In the genomic region with DNA sequence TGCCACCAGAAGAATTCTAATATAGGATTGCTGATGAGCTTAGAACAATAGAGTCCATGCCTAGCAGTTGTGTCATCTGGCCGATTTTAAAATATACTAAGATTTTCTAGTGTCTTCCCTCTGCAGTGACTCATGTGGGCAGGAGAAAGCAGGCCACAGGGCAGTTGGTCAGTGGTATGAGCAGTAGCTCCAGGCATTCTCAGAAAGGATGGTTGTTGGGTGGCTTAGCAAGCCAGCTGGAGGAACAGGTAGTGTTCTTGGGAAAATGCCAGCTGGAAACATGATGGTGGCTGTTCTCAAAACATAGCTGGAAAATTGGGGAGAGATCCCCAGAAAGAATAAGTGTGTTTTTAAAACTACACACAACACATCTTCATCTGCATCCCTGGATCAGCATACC, we compare ENCODE assay signal across 51 mouse cellular contexts. TPM values are rescaled to one million over a fixed set of nuclear protein-coding genes. Genes with fewer than 3 reads are reported as not detected.
"Had no signal": no experiment of that assay in that cellular context is flagged by ENCODE, and none has a peak within 500 bp of the region (broad histone marks: within the 10 kb centered on the region; RNA-seq: fewer than 3 reads in every experiment).

No protein-coding gene starts in this region.

- H3K27ac ChIP-seq: heart, embryonic 13.5 days; heart, embryonic 15.5 days; hindbrain, embryonic 10.5 days; hindbrain, embryonic 12.5 days; hindbrain, embryonic 13.5 days; hindbrain, embryonic 14.5 days; hindbrain, embryonic 15.5 days; hindbrain, postnatal 0 days; intestine, embryonic 15.5 days; kidney, embryonic 15.5 days; kidney, postnatal 0 days; layer of hippocampus, adult 2 months; left cerebral cortex, adult 2 months had no signal

- H3K4me3 ChIP-seq: heart, embryonic 12.5 days; heart, embryonic 13.5 days; heart, embryonic 15.5 days; hindbrain, embryonic 10.5 days; hindbrain, embryonic 12.5 days; hindbrain, embryonic 13.5 days; hindbrain, embryonic 15.5 days; intestine, embryonic 15.5 days; kidney, embryonic 15.5 days; layer of hippocampus, adult 2 months; left cerebral cortex, adult 2 months had no signal

- H3K4me2 ChIP-seq: heart, embryonic 12.5 days; heart, embryonic 13.5 days; heart, embryonic 15.5 days; hindbrain, embryonic 12.5 days; hindbrain, embryonic 13.5 days; hindbrain, embryonic 14.5 days; hindbrain, embryonic 15.5 days; intestine, embryonic 15.5 days; kidney, embryonic 15.5 days had no signal

- H3K27me3 ChIP-seq: heart, embryonic 12.5 days; heart, embryonic 13.5 days; heart, embryonic 15.5 days; hindbrain, embryonic 12.5 days; hindbrain, embryonic 15.5 days; intestine, embryonic 15.5 days; kidney, embryonic 15.5 days had no signal

- DNase-seq: heart, postnatal 10 days; heart, postnatal 14 days; heart, postnatal 36 days; heart, postnatal 4 days; kidney, adult 11 months; kidney, adult 18-20 months; kidney, adult 2 months; kidney, adult 8-10 months; kidney, adult 9 months; kidney, postnatal 10 days; kidney, postnatal 14 days; kidney, postnatal 25 days; kidney, postnatal 36 days; kidney, postnatal 4 days; layer of hippocampus, adult 9-11 months; layer of hippocampus, postnatal 36 days had no signal

- ATAC-seq: hindbrain, embryonic 16.5 days; hindbrain, postnatal 0 days; inflammation-experienced regulatory T-cells, adult 6 months; intestine, embryonic 15.5 days; intestine, embryonic 16.5 days; intestine, postnatal 0 days had no signal

- H3K9me3 ChIP-seq: heart, embryonic 12.5 days; heart, embryonic 15.5 days; hindbrain, embryonic 15.5 days; intestine, embryonic 15.5 days had no signal

- H3K36me3 ChIP-seq: heart, embryonic 12.5 days; heart, embryonic 13.5 days; heart, embryonic 15.5 days; hindbrain, embryonic 10.5 days; hindbrain, embryonic 12.5 days; hindbrain, embryonic 13.5 days; hindbrain, embryonic 15.5 days; intestine, embryonic 15.5 days; kidney, embryonic 15.5 days had no signal

- H3K9ac ChIP-seq: heart, embryonic 12.5 days; heart, embryonic 13.5 days; heart, embryonic 15.5 days; hindbrain, embryonic 12.5 days; hindbrain, embryonic 13.5 days; hindbrain, embryonic 14.5 days; hindbrain, embryonic 15.5 days; intestine, embryonic 15.5 days; kidney, embryonic 15.5 days had no signal

- H3K4me1 ChIP-seq: heart, embryonic 12.5 days; heart, embryonic 13.5 days; heart, embryonic 15.5 days; hindbrain, embryonic 10.5 days; hindbrain, embryonic 12.5 days; hindbrain, embryonic 13.5 days; hindbrain, embryonic 15.5 days; intestine, embryonic 15.5 days; kidney, embryonic 15.5 days had no signal

RNA-seq across cellular contexts. Expression of gene Olfr371, which starts 33.4 kb away (rescaled TPM):
- total RNA-seq: heart, postnatal 10 days; heart, postnatal 14 days; heart, postnatal 25 days; heart, postnatal 36 days; heart, postnatal 4 days; hematopoietic stem cell, adult 5-6 weeks; hindbrain, postnatal 0 days; layer of hippocampus, adult 18-20 months; layer of hippocampus, adult 2 months; layer of hippocampus, adult 8-10 months; layer of hippocampus, postnatal 10 days; layer of hippocampus, postnatal 14 days; layer of hippocampus, postnatal 25 days; layer of hippocampus, postnatal 36 days; left cerebral cortex, adult 18-20 months; left cerebral cortex, adult 2 months; left cerebral cortex, adult 8-10 months had no signal
- polyA plus RNA-seq: heart, embryonic 12.5 days; heart, embryonic 13.5 days; heart, embryonic 14.5 days; heart, embryonic 15.5 days; heart, embryonic 16.5 days; heart, postnatal 0 days; hindbrain, embryonic 10.5 days; hindbrain, embryonic 11.5 days; hindbrain, embryonic 12.5 days; hindbrain, embryonic 13.5 days; hindbrain, embryonic 14.5 days; hindbrain, embryonic 15.5 days; hindbrain, embryonic 16.5 days; hindbrain, postnatal 0 days; inflammation-experienced regulatory T-cells, adult 6 months; intestine, embryonic 14.5 days; intestine, embryonic 15.5 days; intestine, embryonic 16.5 days; intestine, postnatal 0 days; kidney, adult 2 months; kidney, embryonic 14.5 days; kidney, embryonic 15.5 days; kidney, embryonic 16.5 days; kidney, postnatal 0 days; large intestine, adult 2 months had no signal

RNA-seq across cellular contexts. Expression of gene Cks1brt, which starts 40.6 kb away (rescaled TPM):
- total RNA-seq: heart, postnatal 10 days; heart, postnatal 14 days; heart, postnatal 25 days; heart, postnatal 36 days; heart, postnatal 4 days; hematopoietic stem cell, adult 5-6 weeks; hindbrain, postnatal 0 days; layer of hippocampus, adult 18-20 months; layer of hippocampus, adult 2 months; layer of hippocampus, adult 8-10 months; layer of hippocampus, postnatal 10 days; layer of hippocampus, postnatal 14 days; layer of hippocampus, postnatal 25 days; layer of hippocampus, postnatal 36 days; left cerebral cortex, adult 18-20 months; left cerebral cortex, adult 2 months; left cerebral cortex, adult 8-10 months had no signal
- polyA plus RNA-seq: heart, embryonic 12.5 days; heart, embryonic 13.5 days; heart, embryonic 14.5 days; heart, embryonic 15.5 days; heart, embryonic 16.5 days; heart, postnatal 0 days; hindbrain, embryonic 10.5 days; hindbrain, embryonic 11.5 days; hindbrain, embryonic 13.5 days; hindbrain, embryonic 14.5 days; hindbrain, embryonic 15.5 days; hindbrain, embryonic 16.5 days; hindbrain, postnatal 0 days; intestine, embryonic 14.5 days; intestine, embryonic 15.5 days; intestine, embryonic 16.5 days; intestine, postnatal 0 days; kidney, adult 2 months; kidney, embryonic 14.5 days; kidney, embryonic 15.5 days; kidney, embryonic 16.5 days; kidney, postnatal 0 days; large intestine, adult 2 months had no signal
